Comparison of ENCODE assay signal across 8 mouse cellular contexts in the genomic region with DNA sequence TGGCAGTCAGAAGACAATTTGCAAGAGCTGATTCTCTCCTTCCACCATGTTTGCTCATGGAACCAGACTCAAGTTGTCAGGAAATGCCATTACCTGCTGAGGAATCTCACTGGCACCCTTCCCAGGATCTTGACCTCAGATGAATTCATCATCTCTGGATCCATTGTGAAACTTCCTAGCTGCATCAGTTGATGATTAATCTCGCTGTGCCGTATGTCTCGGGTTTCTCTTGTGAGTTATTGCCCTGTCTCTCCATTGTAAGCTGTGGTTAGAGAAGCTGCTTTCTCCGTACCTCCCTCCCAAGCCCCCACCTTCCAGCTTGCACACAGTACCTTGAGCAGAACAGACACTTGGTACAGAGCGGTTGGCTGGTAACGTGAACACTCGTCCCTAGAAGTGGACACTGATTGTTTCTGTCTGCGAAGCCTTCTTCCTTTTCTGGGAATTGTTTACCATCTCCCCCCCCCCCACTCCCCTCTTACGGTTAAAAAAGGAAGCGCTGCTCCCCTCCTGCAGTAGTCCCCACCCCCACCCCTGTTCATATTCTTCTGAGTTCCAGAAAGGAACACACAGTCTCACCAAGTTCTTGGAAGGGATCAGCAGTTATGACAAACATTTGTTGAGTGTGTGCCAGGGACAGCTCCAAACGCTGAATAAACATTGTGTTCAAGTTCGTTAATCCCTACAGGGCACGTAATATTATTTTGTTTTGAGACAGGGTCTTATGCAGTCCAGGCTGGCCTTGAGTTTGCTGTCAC. TPM values are rescaled to one million over a fixed set of nuclear protein-coding genes. Genes with fewer than 3 reads are reported as not detected.
DNase-seq lines count a peak whose midpoint lies in the region; ATAC-seq lines count a peak whose summit lies in the region.

No protein-coding gene starts in this region.

- WGBS in heart, embryonic 11.5 days (ENCODE audit: insufficient replicate concordance) = 43% methylated on average over 13 of the region's 13 CpGs
- WGBS in large intestine, adult 2 months = 2% methylated on average over 13 of the region's 13 CpGs
- 52% methylated on average over 13 of the region's 13 CpGs for WGBS in forebrain, embryonic 16.5 days

- no peaks in the 10 kb centered on the region for H3K36me3 ChIP-seq in heart, embryonic 11.5 days (ENCODE audit: control insufficient read depth, insufficient read depth, low read length)
- H3K36me3 ChIP-seq in forebrain, embryonic 16.5 days (ENCODE audit: control insufficient read depth, insufficient read depth) = no peaks in the 10 kb centered on the region

- ATAC-seq in heart, embryonic 11.5 days (replicated peaks; ENCODE audit: insufficient number of reproducible peaks, low FRiP score, low TSS enrichment) = no peak
- ATAC-seq in forebrain, embryonic 16.5 days = no peak

- no peak overlapping the region for H3K9ac ChIP-seq in heart, embryonic 11.5 days (ENCODE audit: low read depth, low read length)
- H3K9ac ChIP-seq in forebrain, embryonic 16.5 days (replicated peaks; ENCODE audit: low read depth, low read length) = no peak overlapping the region

- DNase-seq in heart, adult 18-20 months = peak; percentile 70 to 79
- DNase-seq in adrenal gland, postnatal 25 days = peak; percentile 61
- DNase-seq in heart, postnatal 10 days = peak; percentile 56 to 60
- DNase-seq in large intestine, adult 2 months (ENCODE audit: low read depth, low spot score) = peak; percentile 85
- peak; percentile 33 to 49 for DNase-seq in urinary bladder, postnatal 36 days (ENCODE audit: low spot score in 2 of 2)
- DNase-seq in thymus, postnatal 25 days = no peak

- no peaks in the 10 kb centered on the region for H3K9me3 ChIP-seq in heart, embryonic 11.5 days (replicated peaks; ENCODE audit: control insufficient read depth, low read length)
- peaks cover 2% of the 10 kb centered on the region; the same call in 1 of the 2 replicates for H3K9me3 ChIP-seq in forebrain, embryonic 16.5 days (ENCODE audit: control insufficient read depth, low read length)

- H3K4me3 ChIP-seq in heart, embryonic 11.5 days (ENCODE audit: low read depth, low read length) = no peak overlapping the region
- H3K4me3 ChIP-seq in forebrain, embryonic 16.5 days (replicated peaks; ENCODE audit: low read length) = no peak overlapping the region

- H3K4me2 ChIP-seq in heart, embryonic 11.5 days = no peak overlapping the region
- H3K4me2 ChIP-seq in forebrain, embryonic 16.5 days (ENCODE audit: low read length) = no peak overlapping the region

- H3K27me3 ChIP-seq in heart, embryonic 11.5 days (ENCODE audit: control insufficient read depth, insufficient read depth, low read length) = no peaks in the 10 kb centered on the region
- H3K27me3 ChIP-seq in forebrain, embryonic 16.5 days (replicated peaks; ENCODE audit: control insufficient read depth, insufficient read depth, low read length) = no peaks in the 10 kb centered on the region

- H3K27ac ChIP-seq in heart, embryonic 11.5 days (ENCODE audit: low read depth, low read length) = no peak overlapping the region
- H3K27ac ChIP-seq in forebrain, embryonic 16.5 days (ENCODE audit: low read length) = no peak overlapping the region

- 0 out of 2 replicates have a peak, but pooled peaks cover 2% of the 10 kb centered on the region for H3K4me1 ChIP-seq in heart, embryonic 11.5 days (ENCODE audit: control insufficient read depth, insufficient read depth, low read length)
- H3K4me1 ChIP-seq in forebrain, embryonic 16.5 days (replicated peaks; ENCODE audit: control insufficient read depth, insufficient read depth, low read length) = 0 out of 2 replicates have a peak, but pooled peaks cover 7% of the 10 kb centered on the region

- intact Hi-C loops in heart, postnatal 10 days (cut with DNase I) = no loop called here

RNA-seq across cellular contexts. Expression of gene Mchr1, which starts 12.5 kb away (rescaled TPM):
- not detected for total RNA-seq in heart, adult 18-20 months (2021)
- 0.15 TPM in 1 of 2 replicates, not detected in the other for polyA plus RNA-seq in heart, embryonic 11.5 days (2014; fragmentation: Nextera tagmentation; extraction: Ambion mirVana)
- 0.52 TPM in 1 of 2 replicates, not detected in the other for total RNA-seq in adrenal gland, postnatal 25 days (2021)
- total RNA-seq in heart, postnatal 10 days (2021) = not detected
- 0.61 and 0.75 TPM in 2 replicates for polyA plus RNA-seq in large intestine, adult 2 months (2012; rRNA removed)
- 1.2 and 2.3 TPM in 2 replicates for polyA plus RNA-seq in forebrain, embryonic 16.5 days (2015; fragmentation: Nextera tagmentation; extraction: Ambion mirVana)

RNA-seq across cellular contexts. Expression of gene Mrtfa, which starts 57.2 kb away (rescaled TPM):
- 10 to 100 TPM in 1 of 2 experiments, 1 to 10 TPM in 1; 8.6 to 10.1 TPM for total RNA-seq in heart, adult 18-20 months (2021)
- polyA plus RNA-seq in heart, embryonic 11.5 days (2014; fragmentation: Nextera tagmentation; extraction: Ambion mirVana) = 15.3 and 20.9 TPM in 2 replicates
- total RNA-seq in adrenal gland, postnatal 25 days (2021) = 27.2 and 27.4 TPM in 2 replicates
- 10 to 100 TPM; 16.1 to 17.2 TPM for total RNA-seq in heart, postnatal 10 days (2021)
- 18.9 and 22.4 TPM in 2 replicates for polyA plus RNA-seq in large intestine, adult 2 months (2012; rRNA removed)
- 22.0 and 28.3 TPM in 2 replicates for polyA plus RNA-seq in forebrain, embryonic 16.5 days (2015; fragmentation: Nextera tagmentation; extraction: Ambion mirVana)
